Mouse (Mus musculus): ENCODE data around the gene Gm44596. TPM values are rescaled to one million over a fixed set of nuclear protein-coding genes. Genes with fewer than 3 reads are reported as not detected.

Gm44596 gene
- polyA plus RNA-seq, 1 experiment: not detected

- H3K4me3 ChIP-seq (replicated peaks): peak within 1 kb of the TSS; percentile 98
- TF ChIP-seq FLI1 (IDR thresholded peaks at IDR 0.05; ENCODE audit: low read length) (no peak), GATA1 (IDR thresholded peaks at IDR 0.05; ENCODE audit: borderline replicate concordance, low read length) (no peak)
- H3K27me3 ChIP-seq (replicated peaks): no peaks in the 10 kb centered on the region
- H3K9me3 ChIP-seq: no peaks in the 10 kb centered on the region
- peaks cover 43% of the 10 kb centered on the region for H3K4me1 ChIP-seq
- H3K36me3 ChIP-seq (replicated peaks; ENCODE audit: low read length): peaks cover 34% of the 10 kb centered on the region
Observed at GRCm38 (mm10) chr6:128438317-128438870, 63.1 kb downstream of the Gm44596 start, which contains the start of gene Fkbp4. Gene Fkbp4, minus strand, starts transcription at chr6:128438677.

GRCm38 (mm10) chr6:128438871-128439341, 63.6 kb downstream of the Gm44596 start:
- Histone ChIP-seq H3K9me3 (no peaks in the 10 kb centered on the region), H3K4me3 (replicated peaks) (peak overlapping the region; percentile 98), H3K4me1 (peaks cover 43% of the 10 kb centered on the region), H3K36me3 (replicated peaks; ENCODE audit: low read length) (peaks cover 29% of the 10 kb centered on the region), H3K27me3 (replicated peaks) (no peaks in the 10 kb centered on the region)
- TF ChIP-seq GATA1 (IDR thresholded peaks at IDR 0.05; ENCODE audit: borderline replicate concordance, low read length): no peak
- TF ChIP-seq FLI1 (IDR thresholded peaks at IDR 0.05; ENCODE audit: low read length): no peak

GRCm38 (mm10) chr6:128440238-128440637, 64.9 kb downstream of the Gm44596 start:
- Histone ChIP-seq H3K36me3 (replicated peaks; ENCODE audit: low read length) (peaks cover 15% of the 10 kb centered on the region), H3K4me1 (peaks cover 45% of the 10 kb centered on the region), H3K4me3 (replicated peaks) (peak overlapping the region; percentile 12), H3K9me3 (no peaks in the 10 kb centered on the region), H3K27me3 (replicated peaks) (peaks cover 6% of the 10 kb centered on the region)
- TF ChIP-seq GATA1 (IDR thresholded peaks at IDR 0.05; ENCODE audit: borderline replicate concordance, low read length) (no peak), FLI1 (IDR thresholded peaks at IDR 0.05; ENCODE audit: low read length) (no peak)

- Histone ChIP-seq H3K4me3 (replicated peaks) (peak overlapping the region; percentile 53), H3K36me3 (replicated peaks; ENCODE audit: low read length) (no peaks in the 10 kb centered on the region), H3K9me3 (no peaks in the 10 kb centered on the region), H3K27me3 (replicated peaks) (peaks cover 12% of the 10 kb centered on the region), H3K4me1 (peaks cover 17% of the 10 kb centered on the region)
- TF ChIP-seq GATA1 (IDR thresholded peaks at IDR 0.05; ENCODE audit: borderline replicate concordance, low read length): no peak
- no peak for TF ChIP-seq FLI1 (IDR thresholded peaks at IDR 0.05; ENCODE audit: low read length)
Observed at GRCm38 (mm10) chr6:128445761-128446535, 70.6 kb downstream of the Gm44596 start.

- Histone ChIP-seq H3K9me3 (no peaks in the 10 kb centered on the region), H3K4me1 (peaks cover 17% of the 10 kb centered on the region), H3K36me3 (replicated peaks; ENCODE audit: low read length) (no peaks in the 10 kb centered on the region), H3K27me3 (replicated peaks) (peaks cover 14% of the 10 kb centered on the region), H3K4me3 (replicated peaks) (no peak overlapping the region)
- no peak for TF ChIP-seq FLI1 (IDR thresholded peaks at IDR 0.05; ENCODE audit: low read length)
- TF ChIP-seq GATA1 (IDR thresholded peaks at IDR 0.05; ENCODE audit: borderline replicate concordance, low read length): no peak
Observed at GRCm38 (mm10) chr6:128447063-128447462, 71.8 kb downstream of the Gm44596 start.

GRCm38 (mm10) chr6:128455835-128456605, 80.7 kb downstream of the Gm44596 start:
- H3K27me3 ChIP-seq (replicated peaks): peaks cover 5% of the 10 kb centered on the region
- H3K9me3 ChIP-seq: 0 out of 2 replicates have a peak, but pooled peaks cover 5% of the 10 kb centered on the region
- no peaks in the 10 kb centered on the region for H3K4me1 ChIP-seq
- no peak overlapping the region for H3K4me3 ChIP-seq (replicated peaks)
- no peak for TF ChIP-seq GATA1 (IDR thresholded peaks at IDR 0.05; ENCODE audit: borderline replicate concordance, low read length)
- no peak for TF ChIP-seq FLI1 (IDR thresholded peaks at IDR 0.05; ENCODE audit: low read length)
- no peaks in the 10 kb centered on the region for H3K36me3 ChIP-seq (replicated peaks; ENCODE audit: low read length)

Other genes starting within 250 kb of the Gm44596 start
- gene Tspan9, start 231.9 kb upstream of the Gm44596 start, polyA plus RNA-seq (2012; ENCODE audit: insufficient read depth, low replicate concordance): 87.8 and 156 TPM in 2 replicates
- 0.16 TPM in 1 of 2 replicates, not detected in the other for gene Tead4, start 74.7 kb upstream of the Gm44596 start, polyA plus RNA-seq (2012; ENCODE audit: insufficient read depth, low replicate concordance)
- gene Tulp3, start 19.7 kb upstream of the Gm44596 start, polyA plus RNA-seq (2012; ENCODE audit: insufficient read depth, low replicate concordance): 2.8 TPM in 1 of 2 replicates, not detected in the other
- gene Rhno1, start 12.6 kb upstream of the Gm44596 start, polyA plus RNA-seq (2012; ENCODE audit: insufficient read depth, low replicate concordance): 24.9 and 30.5 TPM in 2 replicates
- gene Foxm1, start 12.5 kb upstream of the Gm44596 start, polyA plus RNA-seq (2012; ENCODE audit: insufficient read depth, low replicate concordance): 14.7 and 19.2 TPM in 2 replicates
- gene Tex52, start within 50 bp of the Gm44596 start, polyA plus RNA-seq (2012; ENCODE audit: insufficient read depth, low replicate concordance): 0.18 TPM in 1 of 2 replicates, not detected in the other
- not detected in 2 replicates for gene Nrip2, start 23.8 kb downstream of the Gm44596 start, polyA plus RNA-seq (2012; ENCODE audit: insufficient read depth, low replicate concordance)
- gene Itfg2, start 49.4 kb downstream of the Gm44596 start, polyA plus RNA-seq (2012; ENCODE audit: insufficient read depth, low replicate concordance): 10.0 and 20.3 TPM in 2 replicates
- gene Fkbp4, start 63.2 kb downstream of the Gm44596 start, polyA plus RNA-seq (2012; ENCODE audit: insufficient read depth, low replicate concordance): 174 and 185 TPM in 2 replicates
- gene Pzp, start 151.2 kb downstream of the Gm44596 start, polyA plus RNA-seq (2012; ENCODE audit: insufficient read depth, low replicate concordance): not detected in 2 replicates
- not detected in 2 replicates for gene A2ml1, start 206.1 kb downstream of the Gm44596 start, polyA plus RNA-seq (2012; ENCODE audit: insufficient read depth, low replicate concordance)
- not detected in 2 replicates for gene Klrb1a, start 248.0 kb downstream of the Gm44596 start, polyA plus RNA-seq (2012; ENCODE audit: insufficient read depth, low replicate concordance)

All from megakaryocyte, embryonic 14.5 days (primary cell).